ENCODE assay signal across 26 mouse cellular contexts in genomic region chr11:77182616-77183015, GRCm38 (mm10). TPM values are rescaled to one million over a fixed set of nuclear protein-coding genes. Genes with fewer than 3 reads are reported as not detected.
DNase-seq lines count a peak whose midpoint lies in the region; ATAC-seq and TF ChIP-seq lines count a peak whose summit lies in the region.
"Had no signal": no experiment of that assay in that cellular context is flagged by ENCODE, and none has a peak within 500 bp of the region (broad histone marks: within the 10 kb centered on the region; RNA-seq: fewer than 3 reads in every experiment).

No protein-coding gene starts in this region.

- H3K27ac ChIP-seq in hindbrain, postnatal 0 days: no peak overlapping the region
- no peak overlapping the region for H3K27ac ChIP-seq in hindbrain, embryonic 16.5 days (ENCODE audit: low read depth, low read length)
- H3K27ac ChIP-seq in intestine, embryonic 16.5 days (ENCODE audit: low read length): peak overlapping the region; percentile 89
- H3K27ac ChIP-seq in stomach, embryonic 16.5 days (ENCODE audit: low read length): peak overlapping the region; percentile 15
- H3K27ac ChIP-seq: embryonic facial prominence, embryonic 15.5 days; heart, embryonic 13.5 days; hindbrain, embryonic 10.5 days; limb, embryonic 12.5 days; liver, embryonic 15.5 days; lung, embryonic 15.5 days; midbrain, embryonic 12.5 days had no signal

- no peak for ATAC-seq in hindbrain, postnatal 0 days
- no peak for ATAC-seq in hindbrain, embryonic 16.5 days
- peak; percentile 31; the same call in 1 of the 2 replicates for ATAC-seq in intestine, embryonic 16.5 days
- ATAC-seq in stomach, embryonic 16.5 days (ENCODE audit: insufficient read depth, low FRiP score): no peak
- ATAC-seq: forebrain, postnatal 0 days had no signal

- H3K4me3 ChIP-seq in hindbrain, postnatal 0 days (ENCODE audit: low read length): no peak overlapping the region
- H3K4me3 ChIP-seq in hindbrain, embryonic 16.5 days (ENCODE audit: low read length): no peak overlapping the region
- H3K4me3 ChIP-seq in intestine, embryonic 16.5 days (ENCODE audit: low read length): no peak overlapping the region
- no peak overlapping the region for H3K4me3 ChIP-seq in stomach, embryonic 16.5 days (replicated peaks; ENCODE audit: low read length)
- H3K4me3 ChIP-seq: embryonic facial prominence, embryonic 15.5 days; heart, embryonic 13.5 days; hindbrain, embryonic 10.5 days; limb, embryonic 12.5 days; liver, embryonic 15.5 days; lung, embryonic 15.5 days; megakaryocyte, embryonic 14.5 days; midbrain, embryonic 12.5 days had no signal

- no peaks in the 10 kb centered on the region for H3K9me3 ChIP-seq in hindbrain, postnatal 0 days (ENCODE audit: low read length)
- no peaks in the 10 kb centered on the region for H3K9me3 ChIP-seq in hindbrain, embryonic 16.5 days (ENCODE audit: control insufficient read depth, low read length)
- no peaks in the 10 kb centered on the region for H3K9me3 ChIP-seq in intestine, embryonic 16.5 days (ENCODE audit: control insufficient read depth, low read length)
- H3K9me3 ChIP-seq in stomach, embryonic 16.5 days (replicated peaks; ENCODE audit: control insufficient read depth, low read length): no peaks in the 10 kb centered on the region
- H3K9me3 ChIP-seq: embryonic facial prominence, embryonic 15.5 days; heart, embryonic 13.5 days; hindbrain, embryonic 10.5 days; limb, embryonic 12.5 days; liver, embryonic 15.5 days; lung, embryonic 15.5 days; megakaryocyte, embryonic 14.5 days; midbrain, embryonic 12.5 days had no signal

- no peaks in the 10 kb centered on the region for H3K27me3 ChIP-seq in hindbrain, postnatal 0 days (ENCODE audit: insufficient read depth, low read length)
- no peaks in the 10 kb centered on the region for H3K27me3 ChIP-seq in hindbrain, embryonic 16.5 days (replicated peaks; ENCODE audit: control insufficient read depth, insufficient read depth, low read length)
- H3K27me3 ChIP-seq in intestine, embryonic 16.5 days (replicated peaks; ENCODE audit: control insufficient read depth, insufficient read depth, low read length): no peaks in the 10 kb centered on the region
- H3K27me3 ChIP-seq in stomach, embryonic 16.5 days (ENCODE audit: control insufficient read depth, insufficient read depth, low read length): no peaks in the 10 kb centered on the region
- H3K27me3 ChIP-seq: embryonic facial prominence, embryonic 15.5 days; heart, embryonic 13.5 days; limb, embryonic 12.5 days; liver, embryonic 15.5 days; lung, embryonic 15.5 days; megakaryocyte, embryonic 14.5 days; midbrain, embryonic 12.5 days had no signal

- H3K9ac ChIP-seq in hindbrain, postnatal 0 days (replicated peaks; ENCODE audit: low read length): no peak overlapping the region
- no peak overlapping the region for H3K9ac ChIP-seq in hindbrain, embryonic 16.5 days (ENCODE audit: low read depth, low read length)
- no peak overlapping the region for H3K9ac ChIP-seq in intestine, embryonic 16.5 days (ENCODE audit: low read depth, low read length)
- H3K9ac ChIP-seq in stomach, embryonic 16.5 days (ENCODE audit: low read length): no peak overlapping the region
- H3K9ac ChIP-seq: embryonic facial prominence, embryonic 15.5 days; forebrain, postnatal 0 days; heart, embryonic 13.5 days; limb, embryonic 12.5 days; liver, embryonic 15.5 days; lung, embryonic 15.5 days; midbrain, embryonic 12.5 days had no signal

- no peaks in the 10 kb centered on the region for H3K36me3 ChIP-seq in hindbrain, postnatal 0 days (ENCODE audit: insufficient read depth, low read length)
- no peaks in the 10 kb centered on the region for H3K36me3 ChIP-seq in hindbrain, embryonic 16.5 days (ENCODE audit: control insufficient read depth, insufficient read depth, low read length)
- no peaks in the 10 kb centered on the region for H3K36me3 ChIP-seq in intestine, embryonic 16.5 days (ENCODE audit: control insufficient read depth, insufficient read depth, low read length)
- H3K36me3 ChIP-seq in stomach, embryonic 16.5 days (ENCODE audit: control insufficient read depth, insufficient read depth, low read length): no peaks in the 10 kb centered on the region
- H3K36me3 ChIP-seq: embryonic facial prominence, embryonic 15.5 days; heart, embryonic 13.5 days; hindbrain, embryonic 10.5 days; limb, embryonic 12.5 days; liver, embryonic 15.5 days; lung, embryonic 15.5 days; midbrain, embryonic 12.5 days had no signal

- 36% methylated on average over 2 of the region's 2 CpGs for WGBS in hindbrain, postnatal 0 days
- 47% methylated on average over 2 of the region's 2 CpGs for WGBS in hindbrain, embryonic 16.5 days
- 20% methylated on average over 2 of the region's 2 CpGs for WGBS in intestine, embryonic 16.5 days
- WGBS in stomach, embryonic 16.5 days: 20% methylated on average over 2 of the region's 2 CpGs

- no peak for TF ChIP-seq CTCF in hindbrain, postnatal 0 days (IDR thresholded peaks at IDR 0.05; ENCODE audit: low read depth)

- no peak overlapping the region for H3K4me2 ChIP-seq in hindbrain, postnatal 0 days (ENCODE audit: low read depth, low read length)
- H3K4me2 ChIP-seq in hindbrain, embryonic 16.5 days (ENCODE audit: low read length): no peak overlapping the region
- peak overlapping the region; percentile 32 for H3K4me2 ChIP-seq in intestine, embryonic 16.5 days (ENCODE audit: low read depth, low read length)
- H3K4me2 ChIP-seq in stomach, embryonic 16.5 days (ENCODE audit: low read depth, low read length): no peak overlapping the region
- H3K4me2 ChIP-seq: embryonic facial prominence, embryonic 15.5 days; heart, embryonic 13.5 days; limb, embryonic 12.5 days; liver, embryonic 15.5 days; lung, embryonic 15.5 days; midbrain, embryonic 12.5 days had no signal

- peak; percentile 53 for DNase-seq in hindbrain, postnatal 0 days (ENCODE audit: low spot score)
- peak; percentile 55 for DNase-seq in retina, postnatal 1 day
- no peak for DNase-seq in retina, embryonic 14.5 days (ENCODE audit: low spot score)
- DNase-seq in heart, postnatal 4 days: no peak
- DNase-seq: adrenal gland, postnatal 25 days; B cell, adult 2 months; cerebellum, adult 18-20 months; cerebellum, postnatal 10 days; forebrain, postnatal 0 days; heart, postnatal 10 days; kidney, postnatal 10 days; lung, postnatal 36 days; thymus, adult 18-20 months; thymus, postnatal 25 days had no signal

- peaks cover 6% of the 10 kb centered on the region; the same call in 1 of the 2 replicates for H3K4me1 ChIP-seq in hindbrain, postnatal 0 days (ENCODE audit: insufficient read depth, low read length)
- H3K4me1 ChIP-seq in hindbrain, embryonic 16.5 days (ENCODE audit: control insufficient read depth, insufficient read depth, low read depth, low read length): no peaks in the 10 kb centered on the region
- peaks cover 9% of the 10 kb centered on the region; the same call in 1 of the 2 replicates for H3K4me1 ChIP-seq in intestine, embryonic 16.5 days (ENCODE audit: control insufficient read depth, insufficient read depth, low read length)
- peaks cover 8% of the 10 kb centered on the region; the same call in 1 of the 2 replicates for H3K4me1 ChIP-seq in stomach, embryonic 16.5 days (ENCODE audit: control insufficient read depth, insufficient read depth, low read length)
- H3K4me1 ChIP-seq: embryonic facial prominence, embryonic 15.5 days; hindbrain, embryonic 10.5 days; limb, embryonic 12.5 days; liver, embryonic 15.5 days had no signal

RNA-seq across cellular contexts. Expression of gene Efcab5, which starts 6.2 kb away (rescaled TPM):
- total RNA-seq in hindbrain, postnatal 0 days (2014; rRNA removed): 0.78 and 0.93 TPM in 2 replicates
- 0.51 and 0.76 TPM in 2 replicates for polyA plus RNA-seq in hindbrain, postnatal 0 days (2015; fragmentation: Nextera tagmentation; extraction: Ambion mirVana)
- polyA plus RNA-seq in hindbrain, embryonic 16.5 days (2015; fragmentation: Nextera tagmentation; extraction: Ambion mirVana): 0.51 and 0.56 TPM in 2 replicates
- 0.18 and 0.37 TPM in 2 replicates for polyA plus RNA-seq in intestine, embryonic 16.5 days (2015; fragmentation: Nextera tagmentation; extraction: Ambion mirVana)
- 0.30 and 0.37 TPM in 2 replicates for polyA plus RNA-seq in stomach, embryonic 16.5 days (2015; fragmentation: Nextera tagmentation; extraction: Ambion mirVana)
- total RNA-seq in heart, postnatal 4 days (2021): under 1 TPM; 0.41 to 0.76 TPM
- polyA plus RNA-seq: liver, adult 2 months had no signal

RNA-seq across cellular contexts. Expression of gene Ssh2, which starts 33.5 kb away (rescaled TPM):
- total RNA-seq in hindbrain, postnatal 0 days (2014; rRNA removed): 30.1 and 30.3 TPM in 2 replicates
- 10.1 and 10.9 TPM in 2 replicates for polyA plus RNA-seq in hindbrain, postnatal 0 days (2015; fragmentation: Nextera tagmentation; extraction: Ambion mirVana)
- polyA plus RNA-seq in hindbrain, embryonic 16.5 days (2015; fragmentation: Nextera tagmentation; extraction: Ambion mirVana): 13.8 and 17.7 TPM in 2 replicates
- 5.0 and 5.8 TPM in 2 replicates for polyA plus RNA-seq in intestine, embryonic 16.5 days (2015; fragmentation: Nextera tagmentation; extraction: Ambion mirVana)
- 7.4 and 8.4 TPM in 2 replicates for polyA plus RNA-seq in stomach, embryonic 16.5 days (2015; fragmentation: Nextera tagmentation; extraction: Ambion mirVana)
- total RNA-seq in heart, postnatal 4 days (2021): 10 to 100 TPM; 92.1 to 98.9 TPM

Comparison
In these comparisons a context has a peak if more than half of its experiments do, and no peak if none do; other contexts are left out.
1. DNase-seq: peak in hindbrain, postnatal 0 days (single experiment) and retina, postnatal 1 day (single experiment); none in retina, embryonic 14.5 days (single experiment) and heart, postnatal 4 days (single experiment).
2. H3K27ac ChIP-seq: peak in intestine, embryonic 16.5 days (single experiment) and stomach, embryonic 16.5 days (single experiment); none in hindbrain, postnatal 0 days (single experiment) and hindbrain, embryonic 16.5 days (single experiment).